Mouse (Mus musculus): ENCODE results near the gene Zfhx3.

Gene Zfhx3

DNA sequence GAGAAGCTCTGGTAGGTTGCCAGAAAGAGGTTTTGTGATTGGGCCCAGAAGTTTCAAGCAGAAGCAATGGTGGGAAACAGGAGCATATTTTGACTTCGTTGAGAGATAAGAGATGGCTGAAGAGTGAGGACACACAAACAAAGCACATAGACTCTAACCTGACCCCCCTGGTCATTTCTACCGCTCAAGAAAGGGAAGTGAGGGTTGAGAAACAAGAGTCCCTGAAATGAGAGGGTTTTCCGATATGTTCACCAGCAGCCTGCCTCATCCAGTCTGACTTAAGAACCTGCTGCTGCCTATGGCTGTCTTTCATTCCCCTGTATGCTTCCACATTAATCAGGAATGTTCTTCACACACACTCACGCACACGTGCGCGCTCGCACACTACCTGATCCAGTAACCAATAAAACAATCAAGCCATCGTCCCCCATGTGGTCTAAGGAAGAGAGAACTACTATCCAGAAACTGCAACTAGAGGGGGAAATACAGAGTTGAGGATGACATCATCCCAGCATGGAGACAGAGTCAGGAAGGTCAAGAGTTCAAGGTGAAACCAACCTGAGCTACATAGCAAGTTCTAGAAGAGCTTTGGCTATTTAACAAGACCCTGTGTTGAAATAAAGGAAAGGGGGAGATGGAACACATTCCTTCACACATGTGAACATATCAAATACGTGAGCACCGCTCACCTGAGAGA is 649.7 kb downstream of the Zfhx3 start:
- DNase-seq (ENCODE audit: low spot score in 2 of 2): no peak

DNA sequence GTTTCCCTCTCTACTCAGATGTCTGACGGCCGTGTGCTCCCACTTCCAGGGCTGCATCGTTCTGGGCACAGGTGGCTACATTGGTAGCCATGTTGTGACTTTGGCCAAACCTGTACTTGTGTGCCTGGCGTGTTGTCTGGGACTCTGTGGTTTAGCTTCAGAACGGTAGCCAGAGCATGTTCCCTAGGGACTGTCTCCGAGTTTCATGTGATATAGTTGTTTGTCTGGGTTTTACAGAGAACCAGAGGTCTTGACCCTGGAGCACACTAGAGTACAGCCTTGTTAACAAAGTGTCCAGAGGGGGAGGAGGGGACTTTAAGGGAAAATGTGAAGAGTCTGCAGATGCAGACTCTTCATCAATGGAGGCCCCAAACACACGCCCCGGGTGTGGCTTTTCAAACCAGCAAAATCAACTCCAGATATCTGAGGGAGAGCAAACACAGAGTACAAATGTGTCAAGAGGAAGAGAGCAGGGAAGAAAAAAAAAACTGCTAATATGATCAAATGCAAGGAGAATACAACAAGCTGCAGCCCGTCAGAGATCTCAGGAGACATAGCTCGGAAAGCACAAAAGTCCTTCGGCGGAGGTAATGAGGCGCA is 650.6 kb downstream of the Zfhx3 start:
- DNase-seq (ENCODE audit: low spot score in 2 of 2): no peak

DNA sequence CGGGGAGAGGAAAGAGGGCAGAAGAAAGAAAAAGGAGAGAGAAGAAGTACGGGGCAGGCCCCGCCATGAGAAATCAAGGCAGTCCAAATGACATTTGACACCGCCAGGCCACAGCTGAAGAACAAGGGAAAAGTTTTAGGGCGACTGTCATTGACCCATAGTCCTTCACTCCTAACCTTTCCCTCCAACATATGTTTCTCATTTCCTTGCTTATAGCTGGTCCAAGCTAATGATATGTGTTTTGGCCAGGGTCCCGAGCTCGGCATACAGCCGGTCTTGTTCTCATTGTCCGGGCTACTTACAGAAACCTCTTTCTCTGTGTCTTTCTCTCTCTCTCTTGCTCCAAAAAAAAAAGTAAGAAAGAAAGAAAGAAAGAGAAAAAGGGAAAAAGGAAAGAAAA is 651.4 kb downstream of the Zfhx3 start:
- no peak for DNase-seq (ENCODE audit: low spot score in 2 of 2)

DNA sequence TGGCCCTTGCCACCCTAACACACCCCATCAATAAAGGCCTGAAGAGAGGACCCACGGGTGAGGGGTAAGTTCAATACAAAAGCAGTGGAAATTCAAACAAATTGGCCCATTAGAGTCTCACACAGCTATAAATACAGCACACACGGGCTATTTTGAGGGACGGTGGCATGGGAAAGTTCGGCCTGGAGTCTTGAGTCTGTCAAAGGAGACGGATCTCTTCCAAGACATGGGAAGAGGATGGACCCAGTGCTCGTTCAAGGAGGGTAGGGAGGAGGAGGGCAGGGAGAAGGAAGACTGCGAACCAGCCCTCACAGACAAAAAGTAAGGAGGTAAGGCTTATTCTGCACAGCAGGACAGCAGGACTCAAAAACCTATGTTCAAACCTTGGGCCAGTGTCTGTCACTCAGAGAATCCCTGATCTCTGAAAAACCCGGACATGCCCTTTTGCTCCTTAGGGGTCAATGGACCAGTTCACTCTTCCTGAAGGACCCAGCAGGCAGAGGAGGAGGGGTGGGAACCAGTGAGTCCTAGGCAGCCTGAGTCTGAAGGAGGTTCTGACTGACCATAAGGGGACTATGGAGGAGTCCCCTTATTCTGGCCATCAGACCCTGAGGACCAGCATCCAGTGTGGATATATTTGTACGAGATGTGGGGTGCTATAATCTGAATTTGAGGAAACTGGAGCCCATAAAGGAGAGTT is 652.1 kb downstream of the Zfhx3 start:
- no peak for DNase-seq (ENCODE audit: low spot score in 2 of 2)

DNA sequence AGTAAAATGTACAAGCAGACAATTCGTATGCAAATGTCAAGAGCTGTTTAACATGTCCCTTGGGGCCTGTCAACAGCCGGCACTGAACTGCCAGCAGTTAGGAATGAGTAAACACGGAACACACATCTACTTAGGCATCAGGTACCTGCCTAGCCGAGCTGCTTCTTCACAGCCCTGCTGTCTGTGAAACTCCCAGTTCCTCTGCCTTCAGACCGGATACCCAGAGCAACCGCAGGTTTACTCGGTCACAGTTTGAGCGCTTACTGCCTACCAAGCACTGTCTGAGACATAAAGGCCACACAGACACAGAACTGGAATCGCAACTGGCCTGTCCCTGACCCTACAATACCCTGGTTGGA is 652.6 kb downstream of the Zfhx3 start:
- no peak for DNase-seq (ENCODE audit: low spot score in 2 of 2)

DNA sequence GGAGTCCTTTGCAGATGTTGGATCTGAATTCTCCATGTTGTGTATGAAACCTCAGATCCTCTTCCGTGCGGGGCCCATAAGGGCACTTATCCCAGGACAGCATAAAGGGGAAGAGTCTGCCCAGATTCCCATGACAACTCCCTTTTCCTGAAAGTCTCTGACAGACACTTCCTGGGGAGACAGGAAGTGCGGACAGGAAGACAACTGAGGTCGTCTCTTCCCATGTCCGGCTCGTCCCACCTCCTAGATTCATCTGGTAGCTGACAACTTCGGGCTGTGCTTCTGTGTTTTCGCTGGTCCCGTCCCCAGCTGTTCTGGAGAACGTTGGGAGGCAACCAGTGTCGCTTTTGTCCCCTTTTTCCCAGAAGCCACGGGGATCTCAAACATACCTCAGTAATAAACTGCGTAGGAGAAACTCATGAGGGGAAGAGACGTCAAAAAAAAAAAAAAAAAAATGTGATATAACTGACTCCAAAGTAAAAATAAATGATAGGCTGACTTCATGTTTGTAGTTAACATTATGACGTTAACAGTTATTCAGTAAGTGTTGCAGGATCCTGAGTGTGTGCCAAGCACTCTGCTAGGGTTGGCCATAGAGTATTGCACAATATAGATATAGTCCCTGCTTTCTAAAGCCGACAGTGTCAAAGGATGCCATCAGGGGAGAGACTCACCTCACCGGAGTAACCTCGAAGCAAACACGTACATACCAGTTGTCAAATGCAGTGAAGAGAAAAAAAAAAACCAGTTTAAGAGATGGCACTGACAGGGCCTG is 653.5 kb downstream of the Zfhx3 start:
- no peak for DNase-seq (ENCODE audit: low spot score in 2 of 2)

DNA sequence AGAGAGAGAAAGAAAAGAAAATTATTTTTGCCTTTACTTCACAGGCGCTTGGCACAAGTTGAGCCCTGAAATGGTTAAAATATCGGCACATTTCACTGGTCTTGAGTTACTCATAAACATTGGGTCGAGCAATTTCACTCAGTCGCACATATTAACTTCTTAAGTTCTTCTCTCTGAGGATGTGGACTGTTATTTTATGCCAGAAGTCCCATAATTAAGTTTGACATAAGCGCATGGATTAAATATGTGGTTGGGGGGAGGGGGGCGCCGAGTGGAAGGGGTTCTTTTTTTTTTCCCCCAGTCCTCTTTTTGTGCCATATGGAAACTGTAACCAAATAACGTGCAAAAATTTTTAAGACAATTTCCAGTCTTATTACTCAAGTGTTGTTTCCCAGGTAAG is 656.6 kb downstream of the Zfhx3 start:
- no peak for DNase-seq (ENCODE audit: low spot score in 2 of 2)

DNA sequence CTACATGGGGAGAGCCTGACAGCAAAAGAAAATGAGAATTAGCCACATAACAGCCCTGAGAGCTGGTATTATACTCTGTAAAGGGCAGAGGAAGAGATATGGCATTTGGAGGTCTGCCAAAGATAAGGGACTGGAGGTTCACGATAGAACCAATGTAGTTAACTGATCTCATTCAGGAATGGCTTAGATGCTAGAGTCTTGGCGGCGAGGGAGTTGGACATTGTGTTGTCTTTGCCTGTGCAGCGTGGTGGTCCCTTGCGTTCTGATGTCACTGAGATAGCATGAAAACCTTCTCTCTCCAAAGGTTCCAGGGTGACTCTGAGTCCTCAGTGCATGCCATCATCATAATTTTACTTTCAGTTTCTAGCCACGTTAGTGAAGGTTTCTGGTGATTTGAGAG is 657.1 kb downstream of the Zfhx3 start:
- no peak for DNase-seq (ENCODE audit: low spot score in 2 of 2)

DNA sequence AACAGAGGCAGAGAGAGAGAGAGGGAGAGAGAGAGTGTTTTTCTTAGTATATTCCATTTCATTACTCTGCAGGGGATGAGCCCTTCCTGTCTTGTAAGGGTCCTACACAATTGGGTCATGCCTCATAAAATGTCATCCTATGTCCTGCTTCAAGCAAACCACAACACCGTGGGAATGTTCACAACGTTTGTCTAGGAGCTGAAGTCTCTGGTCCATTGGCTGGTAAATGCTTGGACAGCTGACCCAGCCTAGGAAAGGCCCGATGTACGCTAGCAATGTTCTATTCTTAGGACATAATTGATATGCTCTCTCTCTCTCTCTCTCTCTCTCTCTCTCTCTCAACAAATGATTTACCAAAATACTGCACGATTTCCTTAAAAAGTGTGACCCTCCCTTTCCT is 666.2 kb downstream of the Zfhx3 start:
- DNase-seq (ENCODE audit: low spot score in 2 of 2): no peak

DNA sequence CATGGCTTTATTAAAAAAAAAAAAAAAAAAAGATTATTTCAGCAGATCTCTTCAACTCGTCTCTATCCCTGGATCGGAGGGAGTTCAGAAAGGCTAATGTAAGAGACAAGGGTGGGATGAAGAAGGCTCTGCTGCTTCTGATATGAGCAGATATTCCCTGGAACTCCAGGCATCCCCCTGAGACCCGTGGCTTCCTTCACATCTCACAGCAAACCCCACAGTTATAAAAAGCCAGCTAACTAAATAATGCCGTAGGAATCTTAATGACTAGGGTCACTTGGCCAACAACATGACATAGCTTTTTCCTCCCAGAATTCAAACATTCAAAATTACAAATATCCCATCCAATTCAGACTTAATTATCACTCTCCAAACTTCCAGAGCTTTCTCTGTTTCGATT is 666.7 kb downstream of the Zfhx3 start:
- no peak for DNase-seq (ENCODE audit: low spot score in 2 of 2)

DNA sequence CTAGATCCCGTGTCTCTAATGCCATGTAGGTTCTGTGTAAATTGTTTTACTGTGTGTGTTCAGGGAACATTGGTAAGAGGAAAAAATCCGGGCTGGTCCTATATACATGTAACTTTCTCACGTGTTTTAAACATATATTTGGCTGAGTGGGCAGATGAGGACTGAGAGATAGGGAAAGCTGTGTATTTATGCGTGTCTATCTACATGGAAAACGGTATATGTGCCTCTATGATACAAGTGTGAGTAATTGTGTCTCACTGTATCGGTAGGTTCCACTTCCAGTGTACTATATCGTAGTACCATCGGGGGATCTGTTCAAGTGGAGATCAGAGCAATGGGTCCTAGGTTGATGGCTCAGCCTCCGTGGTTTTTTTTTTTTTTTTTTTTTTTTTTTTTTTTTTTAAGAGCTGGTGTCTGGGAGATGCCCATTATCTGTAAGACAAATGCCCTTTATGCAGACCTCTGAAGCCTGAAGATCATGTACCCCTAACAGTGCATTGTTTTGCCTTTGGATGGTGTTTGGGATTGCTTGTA is 668.8 kb downstream of the Zfhx3 start:
- no peak for DNase-seq (ENCODE audit: low spot score in 2 of 2)

DNA sequence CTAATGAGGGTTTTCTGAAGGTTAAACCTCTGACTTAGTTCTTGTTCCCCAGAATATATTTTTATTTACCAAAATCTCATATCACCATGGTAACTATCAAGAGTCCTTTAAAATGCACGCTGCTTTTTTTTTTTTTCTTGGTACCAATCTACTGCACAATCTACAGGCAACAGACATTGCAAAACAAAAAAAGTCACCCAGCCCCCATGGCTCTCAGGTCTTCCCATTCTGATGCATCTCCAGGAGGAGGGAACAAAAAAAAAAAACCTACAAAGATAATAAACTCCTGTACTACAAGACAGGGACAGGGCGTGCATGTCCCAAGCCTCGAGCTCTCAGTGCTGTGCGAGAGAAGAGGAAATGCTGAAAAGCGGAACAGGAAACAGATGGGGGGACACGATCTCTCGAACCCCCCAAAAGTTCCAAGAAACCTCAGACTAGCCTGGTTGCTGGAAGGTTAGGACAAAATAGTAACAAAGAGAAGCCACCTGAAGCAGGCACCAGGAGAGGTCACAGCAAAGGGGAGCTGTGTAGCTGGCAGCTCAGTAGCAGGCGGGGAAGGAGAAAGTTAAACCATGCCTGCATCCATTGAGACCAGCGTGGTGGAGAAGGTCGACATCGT is 669.5 kb downstream of the Zfhx3 start:
- DNase-seq (ENCODE audit: low spot score in 2 of 2): peak in 1 of 2 experiments; percentile 13

DNA sequence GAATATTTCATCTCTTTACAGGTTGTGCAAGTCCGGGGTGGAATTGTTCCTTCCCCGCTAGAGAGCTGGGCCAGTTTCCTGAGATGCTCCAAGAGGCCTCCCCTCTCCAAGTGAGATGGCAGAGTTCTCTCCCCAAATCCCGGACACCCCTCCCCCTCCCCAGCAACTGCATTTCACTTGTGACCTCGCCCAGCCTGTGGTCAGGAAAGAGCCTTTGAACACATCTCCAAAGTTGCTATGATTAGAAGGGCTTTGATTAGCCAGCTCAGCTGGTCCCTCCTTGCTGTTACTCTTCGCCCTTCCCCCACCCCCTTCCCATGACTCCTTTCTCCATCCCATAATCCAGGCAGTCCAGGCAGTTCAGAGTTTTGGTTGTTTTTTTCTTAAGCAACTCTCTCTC is 670.4 kb downstream of the Zfhx3 start:
- DNase-seq (ENCODE audit: low spot score in 2 of 2): no peak

DNA sequence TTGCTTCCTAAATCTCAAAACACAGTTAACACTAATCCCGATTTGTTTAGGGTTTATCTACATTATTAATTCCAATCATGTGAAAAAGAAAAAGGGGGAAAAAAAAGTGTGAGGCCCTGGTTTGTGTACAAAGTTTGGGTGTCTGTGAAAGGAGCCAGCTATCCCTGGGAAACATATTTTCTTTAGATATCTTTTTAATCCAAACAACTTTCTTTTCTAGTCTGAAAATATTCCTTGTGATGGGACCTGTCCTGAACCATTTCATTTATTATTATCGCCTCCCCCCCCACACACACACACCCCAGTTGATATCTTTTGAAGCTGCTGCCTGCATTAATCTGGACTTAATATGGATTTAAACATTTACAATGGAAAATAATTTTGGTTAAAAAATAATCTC is 670.8 kb downstream of the Zfhx3 start:
- DNase-seq (ENCODE audit: low spot score in 2 of 2): no peak

DNA sequence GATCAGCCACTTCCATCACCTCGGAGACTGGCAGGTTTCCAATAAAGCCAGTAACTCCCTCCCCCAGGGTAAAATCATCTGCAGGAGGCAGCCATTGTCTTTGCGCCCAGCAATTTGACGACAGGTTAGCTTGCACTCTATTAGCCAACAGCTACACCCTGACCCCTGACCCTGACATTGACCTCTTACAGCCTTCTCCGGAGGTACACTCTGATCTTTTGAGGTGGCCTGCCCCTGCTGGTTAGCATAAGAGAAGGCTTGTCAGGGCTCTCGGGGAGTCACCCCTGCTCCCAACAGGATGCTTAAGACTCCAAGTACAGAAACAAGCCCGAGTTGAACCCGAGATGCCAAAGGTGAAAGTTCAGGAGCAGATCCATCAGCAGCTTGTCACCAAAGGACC is 678.9 kb downstream of the Zfhx3 start:
- DNase-seq (ENCODE audit: low spot score in 2 of 2): no peak

DNA sequence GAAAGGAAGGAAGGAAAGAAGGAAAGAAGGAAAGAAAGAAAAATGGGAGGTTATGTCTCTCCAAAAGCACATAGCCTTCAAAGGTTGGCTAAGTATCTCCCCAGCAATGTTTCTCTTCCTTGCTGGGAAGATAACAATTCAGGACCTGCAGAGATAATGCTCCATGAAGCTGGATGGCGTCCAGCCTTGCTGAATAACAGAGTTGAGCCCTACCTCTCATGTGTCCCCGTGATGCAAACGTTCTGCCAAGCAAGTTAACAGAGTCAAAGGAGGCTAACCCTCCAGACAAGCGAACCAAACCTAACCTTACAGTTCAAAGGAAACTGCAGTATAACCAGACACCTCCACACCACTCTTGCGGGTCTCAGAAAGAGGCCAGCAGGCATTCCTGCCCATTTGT is 681.2 kb downstream of the Zfhx3 start:
- no peak for DNase-seq (ENCODE audit: low spot score in 2 of 2)

DNA sequence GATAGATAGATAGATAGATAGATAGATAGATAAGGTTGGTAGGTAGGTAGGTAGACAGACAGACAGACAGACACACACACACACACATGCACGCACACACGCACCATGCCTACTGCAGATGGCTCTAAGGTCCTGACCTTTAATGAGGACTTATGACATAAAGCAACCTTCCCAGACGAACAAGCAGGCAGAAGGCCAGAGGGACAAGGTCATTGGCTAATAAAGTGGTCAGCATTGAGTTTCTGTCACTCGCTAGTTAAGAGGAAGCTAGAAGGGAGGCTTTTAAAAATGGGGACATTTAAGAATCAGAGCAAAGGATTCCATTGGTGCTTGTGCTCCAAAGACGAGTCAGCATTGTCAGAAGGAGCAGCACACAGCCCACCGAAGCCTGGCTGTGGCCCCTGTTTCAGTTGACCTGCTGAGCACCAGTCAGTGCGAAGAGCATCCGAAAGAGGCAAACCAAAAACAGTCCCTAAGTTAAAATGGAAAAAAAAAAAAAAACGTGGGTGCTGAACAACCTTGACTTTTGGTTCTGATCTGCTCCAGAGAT is 683.2 kb downstream of the Zfhx3 start:
- DNase-seq (ENCODE audit: low spot score in 2 of 2): no peak

DNA sequence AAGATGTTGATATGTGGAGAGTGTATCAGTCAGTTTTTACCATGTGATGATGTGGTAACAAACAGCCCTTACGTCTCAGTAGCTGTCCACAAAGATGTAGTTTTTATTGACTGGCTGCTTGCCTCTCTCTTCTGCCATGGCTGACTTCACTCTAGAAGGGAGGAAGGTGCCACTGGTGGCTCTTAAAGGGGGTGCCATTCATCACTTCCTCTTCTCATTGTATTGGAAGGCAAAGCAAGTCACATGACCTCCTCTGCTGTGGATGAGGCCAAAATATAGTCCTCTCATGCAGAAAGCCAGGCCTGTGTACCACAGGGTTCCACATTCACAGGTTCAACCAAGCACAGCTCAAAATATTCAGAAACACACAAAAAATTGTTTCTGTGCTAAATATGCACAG is 688.6 kb downstream of the Zfhx3 start:
- no peak for DNase-seq (ENCODE audit: low spot score in 2 of 2)

DNA sequence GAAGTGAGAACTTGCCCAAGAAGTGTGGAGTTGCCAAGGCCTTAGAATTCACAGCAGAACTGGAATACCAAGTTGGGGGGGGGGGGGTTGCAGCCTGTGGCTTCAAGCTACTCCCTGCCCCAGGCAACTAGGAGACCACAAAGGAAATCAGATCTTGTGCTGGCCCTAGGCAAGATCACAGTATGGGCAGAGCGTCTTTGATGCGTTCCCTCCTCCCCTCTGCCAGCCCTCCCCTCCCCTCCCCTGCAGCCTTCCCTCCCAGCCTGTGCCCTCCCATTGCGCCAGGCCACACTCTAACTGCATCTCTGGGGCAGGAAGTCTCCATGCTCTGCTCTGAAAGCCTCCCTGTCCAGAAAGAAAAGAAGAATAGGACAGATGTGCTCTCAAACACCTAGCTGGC is 691.8 kb downstream of the Zfhx3 start:
- DNase-seq (ENCODE audit: low spot score in 2 of 2): no peak

DNA sequence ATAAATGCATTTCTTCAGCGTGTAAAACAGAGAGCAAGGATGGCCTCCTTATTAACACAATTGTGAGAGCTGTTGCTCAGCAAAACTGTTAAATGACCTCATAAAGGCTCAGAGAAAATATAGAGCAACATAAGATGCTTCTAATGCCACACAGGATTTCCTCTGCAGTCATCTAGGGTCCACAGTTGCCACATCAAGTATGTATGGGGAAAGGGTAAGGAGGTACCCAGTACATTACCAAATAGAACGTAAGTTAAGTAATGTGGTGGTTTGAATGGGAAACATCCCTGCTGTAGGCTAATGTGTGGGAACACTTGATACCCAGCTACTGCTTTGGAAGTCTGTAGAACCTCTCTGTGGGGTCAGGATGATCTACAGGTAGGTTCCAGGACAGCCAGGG is 695.4 kb downstream of the Zfhx3 start:
- no peak for DNase-seq (ENCODE audit: low spot score in 2 of 2)

DNA sequence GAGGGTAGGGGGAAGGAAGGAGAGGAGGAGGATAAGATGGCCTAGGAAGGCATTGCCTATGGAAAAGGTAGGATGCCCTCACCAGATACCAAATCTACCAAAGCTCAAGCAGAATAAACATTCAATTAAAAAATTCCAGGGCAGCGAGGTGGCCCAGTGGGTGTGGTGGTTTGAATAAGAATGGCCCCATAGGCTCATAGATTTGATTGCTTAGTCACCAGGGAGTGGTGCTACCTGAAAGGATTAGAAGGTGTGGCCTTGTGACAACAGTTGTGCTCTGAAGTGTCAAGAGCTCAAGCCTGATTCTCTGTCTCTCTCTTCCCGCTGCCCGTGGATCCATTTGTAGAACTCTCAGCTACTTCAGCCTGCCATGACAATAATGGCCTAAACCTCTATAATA is 703.2 kb downstream of the Zfhx3 start:
- DNase-seq (ENCODE audit: low spot score in 2 of 2): no peak

DNA sequence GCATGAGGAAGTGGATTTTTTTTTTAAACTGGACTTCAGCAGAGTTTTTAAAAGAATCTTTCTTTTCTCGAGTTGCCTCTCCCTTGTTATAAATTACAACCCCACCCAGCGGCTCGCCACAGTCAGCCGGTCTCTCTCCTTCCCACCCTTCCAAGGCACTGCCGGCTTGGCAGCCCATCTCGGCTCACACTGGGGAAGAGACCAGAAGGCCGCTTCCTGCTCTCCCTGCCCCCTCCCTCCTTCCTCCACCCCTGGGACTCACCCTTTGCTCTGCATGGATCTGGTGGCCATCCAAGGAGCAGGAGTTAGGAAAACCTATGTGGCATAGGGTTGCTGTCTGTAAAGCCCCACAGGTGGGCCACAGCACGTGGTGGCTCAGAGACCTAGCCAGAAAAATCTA is 705.1 kb downstream of the Zfhx3 start:
- DNase-seq (ENCODE audit: low spot score in 2 of 2): no peak
